Mouse (Mus musculus) heart, adult 2 months (tissue): Measurements from ENCODE around the gene Hoxd8.

Experiments
- CTCF ChIP-seq: fragments of 200-600 bp; IDR thresholded peaks from 2 replicates; pipeline ENCODE4 v1.8.1; 2022; ENCODE audit warnings: antibody characterized with exemption, mild to moderate bottlenecking, moderate library complexity
- EP300 ChIP-seq: fragments of 200-500 bp; IDR thresholded peaks from 2 replicates; pipeline ENCODE4 v1.6.1; 2011; ENCODE audit warnings: low read depth, low read length, control low read depth; ENCODE audit not compliant: insufficient read depth
- POLR2A ChIP-seq: fragments of 200-500 bp; IDR thresholded peaks from 2 replicates; pipeline ENCODE4 v1.6.1; 2011; ENCODE audit warnings: mild to moderate bottlenecking, low read depth, low read length, control low read depth; ENCODE audit not compliant: insufficient read depth

DNA sequence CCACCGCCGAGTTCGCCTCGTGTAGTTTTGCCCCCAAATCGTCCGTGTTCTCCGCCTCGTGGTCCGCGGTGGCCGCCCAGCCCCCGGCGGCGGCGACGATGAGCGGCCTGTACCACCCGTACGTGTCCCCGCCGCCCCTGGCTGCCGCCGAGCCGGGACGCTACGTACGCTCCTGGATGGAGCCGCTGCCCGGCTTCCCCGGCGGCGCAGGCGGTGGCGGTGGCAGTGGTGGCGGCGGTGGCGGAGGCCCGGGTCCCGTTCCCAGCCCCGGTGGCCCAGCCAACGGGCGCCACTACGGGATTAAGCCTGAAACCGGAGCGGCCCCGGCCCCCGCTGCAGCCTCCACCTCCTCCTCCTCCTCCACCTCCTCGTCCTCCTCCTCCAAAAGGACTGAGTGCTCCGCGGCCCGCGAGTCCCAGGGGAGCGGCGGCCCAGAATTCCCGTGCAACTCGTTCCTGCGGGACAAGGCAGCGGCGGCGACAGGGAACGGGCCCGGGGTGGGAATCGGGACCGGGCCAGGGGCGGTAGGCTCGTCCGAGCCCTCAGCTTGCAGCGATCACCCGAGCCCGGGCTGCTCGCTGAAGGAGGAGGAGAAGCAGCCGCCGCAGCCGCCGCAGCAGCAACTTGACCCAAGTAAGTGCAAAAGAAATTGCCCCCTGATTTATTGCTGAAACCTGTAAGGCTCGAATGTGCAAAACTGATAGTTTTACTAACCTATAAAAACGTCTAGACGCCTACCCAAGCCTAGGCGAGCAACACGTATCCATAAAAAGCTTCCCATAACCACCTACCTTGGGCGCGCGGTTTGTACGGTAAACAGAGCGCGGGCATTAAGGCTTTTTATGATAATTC, 6.0 kb upstream of the Hoxd8 start:
- no peak for TF ChIP-seq CTCF
- TF ChIP-seq EP300: no peak
- TF ChIP-seq POLR2A: no peak
